Mouse (Mus musculus): ENCODE measurements around the gene Rictor. TPM values are rescaled to one million over a fixed set of nuclear protein-coding genes. Genes with fewer than 3 reads are reported as not detected.

Gene Rictor
- polyA plus RNA-seq, 1 experiment from 2014 or later = 13.1 TPM

GRCm38 (mm10) chr15:6709618-6710017 lies 1.4 kb downstream of the Rictor start:
- in situ Hi-C loops (cut with MboI; ENCODE audit: low pct_unique_long_range_greater_than_20kb) = loop anchor here (5.0 kb wide), 1 partner anchor 82 kb away; no protein-coding TSS in a partner anchor
- TF ChIP-seq CTCF (IDR thresholded peaks at IDR 0.05) = no peak
- no peaks in the 10 kb centered on the region for H3K27me3 ChIP-seq
- DNase-seq (ENCODE audit: low read depth, low spot score) = no peak
- ChIA-PET POLR2A (interaction anchor here (0.7 kb wide), 1 partner anchor 10 kb away, joined by 4 read pairs; no protein-coding TSS in a partner anchor), CTCF (interaction anchor here (1.2 kb wide), 1 partner anchor 36 kb away, joined by 3 read pairs; no protein-coding TSS in a partner anchor)
- ATAC-seq = no peak

- ChIA-PET POLR2A (interaction anchor here (0.6 kb wide), 1 partner anchor 132 kb away, joined by 4 read pairs; no protein-coding TSS in a partner anchor), CTCF (interaction anchor here (0.8 to 1.2 kb wide), 2 partner anchors 9 to 35 kb away, joined by 3 read pairs; no protein-coding TSS in a partner anchor)
- in situ Hi-C loops (cut with MboI; ENCODE audit: low pct_unique_long_range_greater_than_20kb) = no loop called here
- no peak for ATAC-seq
- no peak for TF ChIP-seq CTCF (IDR thresholded peaks at IDR 0.05)
- no peaks in the 10 kb centered on the region for H3K27me3 ChIP-seq
- DNase-seq (ENCODE audit: low read depth, low spot score) = no peak
Observed at GRCm38 (mm10) chr15:6710341-6710740, 2.2 kb downstream of the Rictor start.

GRCm38 (mm10) chr15:6711226-6711625 lies 3.0 kb downstream of the Rictor start:
- POLR2A ChIA-PET = interaction anchor here (0.6 kb wide), 1 partner anchor 133 kb away, joined by 4 read pairs; no protein-coding TSS in a partner anchor
- CTCF ChIA-PET = no interaction called here
- in situ Hi-C loops (cut with MboI; ENCODE audit: low pct_unique_long_range_greater_than_20kb) = no loop called here

GRCm38 (mm10) chr15:6714819-6715218 lies 6.6 kb downstream of the Rictor start:
- no peaks in the 10 kb centered on the region for H3K27me3 ChIP-seq
- ChIA-PET POLR2A (interaction anchor here (0.5 kb wide), 1 partner anchor 1071 kb away, joined by 4 read pairs; no protein-coding TSS in a partner anchor), CTCF (no interaction called here)
- DNase-seq (ENCODE audit: low read depth, low spot score) (no peak), ATAC-seq (no peak)
- no peak for TF ChIP-seq CTCF (IDR thresholded peaks at IDR 0.05)
- in situ Hi-C loops (cut with MboI; ENCODE audit: low pct_unique_long_range_greater_than_20kb) = no loop called here

More at GRCm38 (mm10) chr15:6711226-6711625, 3.0 kb downstream of the Rictor start:
- no peak for ATAC-seq
- no peaks in the 10 kb centered on the region for H3K27me3 ChIP-seq
- TF ChIP-seq CTCF (IDR thresholded peaks at IDR 0.05) = no peak
- no peak for DNase-seq (ENCODE audit: low read depth, low spot score)

GRCm38 (mm10) chr15:6715237-6715636 lies 7.1 kb downstream of the Rictor start:
- DNase-seq (ENCODE audit: low read depth, low spot score) (no peak), ATAC-seq (no peak)
- TF ChIP-seq CTCF (IDR thresholded peaks at IDR 0.05) = no peak
- in situ Hi-C loops (cut with MboI; ENCODE audit: low pct_unique_long_range_greater_than_20kb) = no loop called here
- ChIA-PET CTCF (no interaction called here), POLR2A (interaction anchor here (0.5 kb wide), 1 partner anchor 1072 kb away, joined by 4 read pairs; no protein-coding TSS in a partner anchor)
- H3K27me3 ChIP-seq = no peaks in the 10 kb centered on the region

GRCm38 (mm10) chr15:6721385-6721784 lies 13.2 kb downstream of the Rictor start:
- ChIA-PET POLR2A (no interaction called here), CTCF (no interaction called here)
- DNase-seq (ENCODE audit: low read depth, low spot score) (no peak), ATAC-seq (no peak)
- H3K27me3 ChIP-seq = no peaks in the 10 kb centered on the region
- in situ Hi-C loops (cut with MboI; ENCODE audit: low pct_unique_long_range_greater_than_20kb) = no loop called here
- no peak for TF ChIP-seq CTCF (IDR thresholded peaks at IDR 0.05)

GRCm38 (mm10) chr15:6721802-6722201 lies 13.6 kb downstream of the Rictor start:
- CTCF ChIA-PET = no interaction called here
- ATAC-seq (peak; percentile 51), DNase-seq (ENCODE audit: low read depth, low spot score) (no peak)
- TF ChIP-seq CTCF (IDR thresholded peaks at IDR 0.05) = no peak
- in situ Hi-C loops (cut with MboI; ENCODE audit: low pct_unique_long_range_greater_than_20kb) = no loop called here
- POLR2A ChIA-PET = interaction anchor here (0.5 kb wide), 1 partner anchor 14 kb away, joined by 3 read pairs; no protein-coding TSS in a partner anchor
- no peaks in the 10 kb centered on the region for H3K27me3 ChIP-seq

- DNase-seq (ENCODE audit: low read depth, low spot score) = no peak
- POLR2A ChIA-PET = interaction anchor here (0.5 kb wide), 1 partner anchor 13 kb away, joined by 3 read pairs; no protein-coding TSS in a partner anchor
- TF ChIP-seq CTCF (IDR thresholded peaks at IDR 0.05) = no peak
- in situ Hi-C loops (cut with MboI; ENCODE audit: low pct_unique_long_range_greater_than_20kb) = no loop called here
- CTCF ChIA-PET = no interaction called here
- no peaks in the 10 kb centered on the region for H3K27me3 ChIP-seq
- no peak for ATAC-seq
Observed at GRCm38 (mm10) chr15:6722405-6723176, 14.4 kb downstream of the Rictor start.

- ChIA-PET POLR2A (no interaction called here), CTCF (no interaction called here)
- in situ Hi-C loops (cut with MboI; ENCODE audit: low pct_unique_long_range_greater_than_20kb) = no loop called here
- no peaks in the 10 kb centered on the region for H3K27me3 ChIP-seq
- DNase-seq (ENCODE audit: low read depth, low spot score) (no peak), ATAC-seq (no peak)
- peak; percentile 33 for TF ChIP-seq CTCF (IDR thresholded peaks at IDR 0.05)
Observed at GRCm38 (mm10) chr15:6723338-6723737, 15.2 kb downstream of the Rictor start.

- DNase-seq (ENCODE audit: low read depth, low spot score) (no peak), ATAC-seq (no peak)
- CTCF ChIA-PET = no interaction called here
- TF ChIP-seq CTCF (IDR thresholded peaks at IDR 0.05) = no peak
- H3K27me3 ChIP-seq = no peaks in the 10 kb centered on the region
- in situ Hi-C loops (cut with MboI; ENCODE audit: low pct_unique_long_range_greater_than_20kb) = no loop called here
- POLR2A ChIA-PET = no interaction called here
Observed at GRCm38 (mm10) chr15:6724442-6724841, 16.3 kb downstream of the Rictor start.

- no peaks in the 10 kb centered on the region for H3K27me3 ChIP-seq
- in situ Hi-C loops (cut with MboI; ENCODE audit: low pct_unique_long_range_greater_than_20kb) = no loop called here
- peak; percentile 44 for ATAC-seq
- TF ChIP-seq CTCF (IDR thresholded peaks at IDR 0.05) = no peak
- DNase-seq (ENCODE audit: low read depth, low spot score) = no peak
- ChIA-PET CTCF (interaction anchor here (1.0 to 1.3 kb wide), 3 partner anchors 9 to 14 kb away, joined by 3 read pairs; no protein-coding TSS in a partner anchor), POLR2A (no interaction called here)
Observed at GRCm38 (mm10) chr15:6726130-6726808, 18.1 kb downstream of the Rictor start.

Measured in Patski (cell line).